In the genomic region with DNA sequence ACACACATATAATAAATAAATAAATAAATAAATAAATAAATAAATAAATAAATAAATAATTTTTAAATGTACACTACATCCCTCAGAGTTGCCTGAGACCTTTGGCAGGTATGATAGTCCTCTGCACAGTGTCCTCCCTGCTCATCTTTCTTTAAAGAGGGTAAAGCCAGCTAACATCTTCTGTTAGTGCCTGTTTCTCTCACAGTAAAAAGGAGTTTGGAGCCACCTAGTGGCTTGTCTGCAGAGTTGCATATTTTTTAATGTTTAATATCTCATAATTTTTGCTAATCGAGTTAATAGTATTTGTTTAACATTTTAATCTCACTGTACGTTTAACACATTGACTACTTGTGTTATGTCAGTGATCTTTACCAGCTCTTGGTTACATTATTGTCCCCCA, we compare ENCODE assay signal across 9 mouse cellular contexts.
DNase-seq lines count a peak whose midpoint lies in the region; ATAC-seq and TF ChIP-seq lines count a peak whose summit lies in the region.
"Had no signal": no experiment of that assay in that cellular context is flagged by ENCODE, and none has a peak within 500 bp of the region (broad histone marks: within the 10 kb centered on the region; RNA-seq: fewer than 3 reads in every experiment).

No protein-coding gene starts in this region.

- no peak overlapping the region for H3K27ac ChIP-seq in liver, adult 2 months (replicated peaks; ENCODE audit: insufficient read depth, low read depth, low read length)
- H3K27ac ChIP-seq in liver, embryonic 12.5 days: no peak overlapping the region
- no peak overlapping the region for H3K27ac ChIP-seq in hindbrain, embryonic 15.5 days (replicated peaks)
- H3K27ac ChIP-seq: liver, embryonic 15.5 days had no signal

- no peaks in the 10 kb centered on the region for H3K27me3 ChIP-seq in liver, adult 2 months (ENCODE audit: control insufficient read depth, insufficient read depth, low read length)
- no peaks in the 10 kb centered on the region for H3K27me3 ChIP-seq in liver, embryonic 12.5 days (replicated peaks)
- H3K27me3 ChIP-seq in hindbrain, embryonic 15.5 days: no peaks in the 10 kb centered on the region
- H3K27me3 ChIP-seq: liver, embryonic 15.5 days had no signal

- no peak overlapping the region for H3K4me3 ChIP-seq in liver, adult 2 months (ENCODE audit: insufficient read depth, low read depth, low read length)
- no peak overlapping the region for H3K4me3 ChIP-seq in liver, embryonic 12.5 days
- H3K4me3 ChIP-seq in hindbrain, embryonic 15.5 days: no peak overlapping the region
- H3K4me3 ChIP-seq: liver, embryonic 15.5 days had no signal

- H3K4me1 ChIP-seq in liver, adult 2 months (ENCODE audit: control insufficient read depth, insufficient read depth, low read length): no peaks in the 10 kb centered on the region
- H3K4me1 ChIP-seq in liver, embryonic 12.5 days: no peaks in the 10 kb centered on the region
- H3K4me1 ChIP-seq in hindbrain, embryonic 15.5 days (replicated peaks): no peaks in the 10 kb centered on the region
- H3K4me1 ChIP-seq: liver, embryonic 15.5 days had no signal

- no peak overlapping the region for H3K9ac ChIP-seq in liver, adult 2 months (ENCODE audit: low read depth, low read length)
- H3K9ac ChIP-seq in liver, embryonic 12.5 days: no peak overlapping the region
- H3K9ac ChIP-seq in hindbrain, embryonic 15.5 days: no peak overlapping the region
- H3K9ac ChIP-seq: liver, embryonic 15.5 days had no signal

- H3K4me2 ChIP-seq in liver, embryonic 12.5 days: no peak overlapping the region
- no peak overlapping the region for H3K4me2 ChIP-seq in hindbrain, embryonic 15.5 days
- H3K4me2 ChIP-seq: liver, embryonic 15.5 days had no signal

- peak; percentile 23; the same call in 1 of the 2 replicates for TF ChIP-seq CTCF in liver, adult 2 months (IDR thresholded peaks at IDR 0.05; ENCODE audit: low read depth, low read length)

- H3K79me2 ChIP-seq in liver, adult 2 months (ENCODE audit: control insufficient read depth, insufficient read depth, low read length): no peaks in the 10 kb centered on the region

- ATAC-seq in liver, embryonic 12.5 days: no peak
- ATAC-seq in hindbrain, embryonic 15.5 days (ENCODE audit: low FRiP score, low read depth): peak; percentile 86; the same call in 1 of the 2 replicates

- no peaks in the 10 kb centered on the region for H3K9me3 ChIP-seq in liver, embryonic 12.5 days (replicated peaks)
- H3K9me3 ChIP-seq in hindbrain, embryonic 15.5 days: no peaks in the 10 kb centered on the region
- H3K9me3 ChIP-seq: liver, embryonic 15.5 days had no signal

- DNase-seq in liver, adult 2 months (ENCODE audit: extremely low read depth, low read depth, low spot score): peak; percentile 9
- DNase-seq in brain, adult 2 months (ENCODE audit: low read depth, low spot score): peak; percentile 57
- DNase-seq in retina, adult 2 months (ENCODE audit: low read depth, low spot score): peak; percentile 13
- DNase-seq in adrenal gland, postnatal 10 days: no peak
- no peak for DNase-seq in cerebellum, adult 9-11 months
- no peak for DNase-seq in layer of hippocampus, adult 18-20 months (ENCODE audit: low spot score in 2 of 2)

- WGBS in liver, adult 2 months: 0% methylated on average over 2 of the region's 2 CpGs
- WGBS in liver, embryonic 12.5 days (ENCODE audit: insufficient replicate concordance): 9% methylated on average over 2 of the region's 2 CpGs
- 10% methylated on average over 2 of the region's 2 CpGs for WGBS in hindbrain, embryonic 15.5 days

- no peak for TF ChIP-seq POLR2A in liver, adult 2 months (IDR thresholded peaks at IDR 0.05; ENCODE audit: extremely low read depth, insufficient read depth, low read length)

- no peaks in the 10 kb centered on the region for H3K36me3 ChIP-seq in liver, adult 2 months (ENCODE audit: control insufficient read depth, insufficient read depth, low read length)
- H3K36me3 ChIP-seq in liver, embryonic 12.5 days: no peaks in the 10 kb centered on the region
- H3K36me3 ChIP-seq in hindbrain, embryonic 15.5 days: no peaks in the 10 kb centered on the region
- H3K36me3 ChIP-seq: liver, embryonic 15.5 days had no signal

Comparison
In these comparisons a context has a peak if more than half of its experiments do, and no peak if none do; other contexts are left out.
1. DNase-seq: peak in liver, adult 2 months (single experiment), brain, adult 2 months (single experiment) and retina, adult 2 months (single experiment); none in adrenal gland, postnatal 10 days (single experiment), cerebellum, adult 9-11 months (single experiment) and layer of hippocampus, adult 18-20 months (0 of 2).